ENCODE assay signal across 8 mouse cellular contexts in genomic region chr5:148398451-148398765, GRCm38 (mm10). TPM values are rescaled to one million over a fixed set of nuclear protein-coding genes. Genes with fewer than 3 reads are reported as not detected.
DNase-seq lines count a peak whose midpoint lies in the region; ATAC-seq and TF ChIP-seq lines count a peak whose summit lies in the region.

No protein-coding gene starts in this region.

- 47% methylated on average over 6 of the region's 6 CpGs for WGBS in lung, embryonic 15.5 days
- 57% methylated on average over 6 of the region's 6 CpGs for WGBS in embryonic facial prominence, embryonic 12.5 days
- 26% methylated on average over 6 of the region's 6 CpGs for WGBS in intestine, postnatal 0 days
- 54% methylated on average over 6 of the region's 6 CpGs for WGBS in neural tube, embryonic 15.5 days

- no peaks in the 10 kb centered on the region for H3K9me3 ChIP-seq in lung, embryonic 15.5 days
- no peaks in the 10 kb centered on the region for H3K9me3 ChIP-seq in embryonic facial prominence, embryonic 12.5 days
- no peaks in the 10 kb centered on the region for H3K9me3 ChIP-seq in intestine, postnatal 0 days (ENCODE audit: control insufficient read depth)
- H3K9me3 ChIP-seq in neural tube, embryonic 15.5 days (replicated peaks): no peaks in the 10 kb centered on the region

- ATAC-seq in lung, embryonic 15.5 days (ENCODE audit: borderline replicate concordance, extremely low read depth, low FRiP score, low TSS enrichment): no peak
- ATAC-seq in embryonic facial prominence, embryonic 12.5 days (ENCODE audit: insufficient number of reproducible peaks, insufficient read depth, low FRiP score, low TSS enrichment): no peak
- no peak for ATAC-seq in intestine, postnatal 0 days
- no peak for ATAC-seq in neural tube, embryonic 15.5 days (ENCODE audit: low FRiP score)

- H3K36me3 ChIP-seq in lung, embryonic 15.5 days: no peaks in the 10 kb centered on the region
- H3K36me3 ChIP-seq in embryonic facial prominence, embryonic 12.5 days: no peaks in the 10 kb centered on the region
- peaks cover 4% of the 10 kb centered on the region; the same call in 1 of the 2 replicates for H3K36me3 ChIP-seq in intestine, postnatal 0 days (ENCODE audit: control insufficient read depth, insufficient read depth)
- H3K36me3 ChIP-seq in neural tube, embryonic 15.5 days: no peaks in the 10 kb centered on the region

- no peak for DNase-seq in lung, postnatal 10 days
- no peak for DNase-seq in frontal cortex, postnatal 25 days (ENCODE audit: low spot score in 2 of 2)
- no peak for DNase-seq in layer of hippocampus, adult 18-20 months (ENCODE audit: low spot score in 2 of 2)
- no peak for DNase-seq in spleen, postnatal 14 days (ENCODE audit: low spot score in 2 of 2)

- peaks cover 14% of the 10 kb centered on the region for H3K4me1 ChIP-seq in lung, embryonic 15.5 days
- H3K4me1 ChIP-seq in embryonic facial prominence, embryonic 12.5 days: peaks cover 8% of the 10 kb centered on the region
- H3K4me1 ChIP-seq in intestine, postnatal 0 days (replicated peaks; ENCODE audit: control insufficient read depth, insufficient read depth, low read length): no peaks in the 10 kb centered on the region
- peaks cover 22% of the 10 kb centered on the region for H3K4me1 ChIP-seq in neural tube, embryonic 15.5 days

- no peak overlapping the region for H3K9ac ChIP-seq in lung, embryonic 15.5 days
- no peak overlapping the region for H3K9ac ChIP-seq in embryonic facial prominence, embryonic 12.5 days
- no peak overlapping the region for H3K9ac ChIP-seq in intestine, postnatal 0 days (ENCODE audit: low read depth, low read length)
- no peak overlapping the region; the same call in 1 of the 2 replicates for H3K9ac ChIP-seq in neural tube, embryonic 15.5 days (replicated peaks)

- H3K4me3 ChIP-seq in lung, embryonic 15.5 days: peak overlapping the region; percentile 85
- peak overlapping the region; percentile 71 for H3K4me3 ChIP-seq in embryonic facial prominence, embryonic 12.5 days
- peak overlapping the region; percentile 62 for H3K4me3 ChIP-seq in intestine, postnatal 0 days (ENCODE audit: low read depth, low read length)
- peak overlapping the region; percentile 81 for H3K4me3 ChIP-seq in neural tube, embryonic 15.5 days (replicated peaks)

- no peak for TF ChIP-seq CTCF in intestine, postnatal 0 days (IDR thresholded peaks at IDR 0.05; ENCODE audit: low read depth)

- H3K27ac ChIP-seq in lung, embryonic 15.5 days: no peak overlapping the region
- no peak overlapping the region for H3K27ac ChIP-seq in embryonic facial prominence, embryonic 12.5 days
- no peak overlapping the region for H3K27ac ChIP-seq in intestine, postnatal 0 days (ENCODE audit: low read depth, low read length)
- H3K27ac ChIP-seq in neural tube, embryonic 15.5 days (replicated peaks): no peak overlapping the region

- H3K4me2 ChIP-seq in lung, embryonic 15.5 days: peak overlapping the region; percentile 99
- H3K4me2 ChIP-seq in embryonic facial prominence, embryonic 12.5 days (replicated peaks): peak overlapping the region; percentile 100
- peak overlapping the region; percentile 96 for H3K4me2 ChIP-seq in intestine, postnatal 0 days (replicated peaks; ENCODE audit: low read depth)
- peak overlapping the region; percentile 94 for H3K4me2 ChIP-seq in neural tube, embryonic 15.5 days

- peaks cover 5% of the 10 kb centered on the region for H3K27me3 ChIP-seq in lung, embryonic 15.5 days
- H3K27me3 ChIP-seq in embryonic facial prominence, embryonic 12.5 days: 0 out of 2 replicates have a peak, but pooled peaks cover 4% of the 10 kb centered on the region
- no peaks in the 10 kb centered on the region for H3K27me3 ChIP-seq in intestine, postnatal 0 days (replicated peaks; ENCODE audit: control insufficient read depth, insufficient read depth, low read length)
- H3K27me3 ChIP-seq in neural tube, embryonic 15.5 days (replicated peaks): 0 out of 2 replicates have a peak, but pooled peaks cover 3% of the 10 kb centered on the region

RNA-seq across cellular contexts. Expression of gene Slc7a1, which starts 1.3 kb away (rescaled TPM):
- 15.5 TPM in 2 replicates for polyA plus RNA-seq in lung, embryonic 15.5 days (2015; fragmentation: Nextera tagmentation; extraction: Ambion mirVana)
- 8.6 and 10.7 TPM in 2 replicates for polyA plus RNA-seq in embryonic facial prominence, embryonic 12.5 days (2016; fragmentation: Nextera tagmentation; extraction: Ambion mirVana)
- polyA plus RNA-seq in intestine, postnatal 0 days (2015; fragmentation: Nextera tagmentation; extraction: Ambion mirVana): 10.8 and 11.7 TPM in 2 replicates
- polyA plus RNA-seq in neural tube, embryonic 15.5 days (2015; fragmentation: Nextera tagmentation; extraction: Ambion mirVana): 40.0 and 43.3 TPM in 2 replicates
- total RNA-seq in layer of hippocampus, adult 18-20 months (2021): 10 to 100 TPM; 21.7 to 22.1 TPM
